Mouse (Mus musculus): Measurements from ENCODE around the gene Prune2. TPM values are rescaled to one million over a fixed set of nuclear protein-coding genes. Genes with fewer than 3 reads are reported as not detected.

The Prune2 gene
- polyA plus RNA-seq, 1 experiment = 3.3 TPM

GRCm38 (mm10) chr19:17194730-17195129 is 238.8 kb downstream of the Prune2 start:
- Histone ChIP-seq H3K27ac (ENCODE audit: control insufficient read depth, insufficient read depth, low read depth, low read length, poor library complexity) (no peak overlapping the region), H3K4me1 (ENCODE audit: control insufficient read depth, insufficient read depth, low read length) (no peaks in the 10 kb centered on the region), H3K4me3 (replicated peaks; ENCODE audit: control insufficient read depth, low read depth, low read length) (no peak overlapping the region)
- 65% methylated on average over 5 of the region's 5 CpGs for WGBS
- TF ChIP-seq POLR2A (IDR thresholded peaks at IDR 0.05; ENCODE audit: borderline replicate concordance, control insufficient read depth, low read depth, low read length) = no peak
- TF ChIP-seq CTCF (IDR thresholded peaks at IDR 0.05; ENCODE audit: control insufficient read depth, insufficient read depth, low read length) = no peak

- TF ChIP-seq CTCF (IDR thresholded peaks at IDR 0.05; ENCODE audit: control insufficient read depth, insufficient read depth, low read length) = no peak
- TF ChIP-seq POLR2A (IDR thresholded peaks at IDR 0.05; ENCODE audit: borderline replicate concordance, control insufficient read depth, low read depth, low read length) = no peak
- no peak overlapping the region for H3K4me3 ChIP-seq (replicated peaks; ENCODE audit: control insufficient read depth, low read depth, low read length)
- WGBS = 68% methylated on average over 8 of the region's 8 CpGs
- no peaks in the 10 kb centered on the region; the same call in 1 of the 2 replicates for H3K4me1 ChIP-seq (ENCODE audit: control insufficient read depth, insufficient read depth, low read length)
- H3K27ac ChIP-seq (ENCODE audit: control insufficient read depth, insufficient read depth, low read depth, low read length, poor library complexity) = no peak overlapping the region
These were observed 243.1 kb downstream of the Prune2 start for GRCm38 (mm10) chr19:17199059-17199458.

- WGBS = 83% methylated on average over 7 of the region's 7 CpGs
- no peak for TF ChIP-seq POLR2A (IDR thresholded peaks at IDR 0.05; ENCODE audit: borderline replicate concordance, control insufficient read depth, low read depth, low read length)
- no peak for TF ChIP-seq CTCF (IDR thresholded peaks at IDR 0.05; ENCODE audit: control insufficient read depth, insufficient read depth, low read length)
- no peak overlapping the region for H3K27ac ChIP-seq (ENCODE audit: control insufficient read depth, insufficient read depth, low read depth, low read length, poor library complexity)
- no peaks in the 10 kb centered on the region for H3K4me1 ChIP-seq (ENCODE audit: control insufficient read depth, insufficient read depth, low read length)
- no peak overlapping the region for H3K4me3 ChIP-seq (replicated peaks; ENCODE audit: control insufficient read depth, low read depth, low read length)
These were observed 251.2 kb downstream of the Prune2 start for GRCm38 (mm10) chr19:17207141-17207540.

GRCm38 (mm10) chr19:17210541-17210940 is 254.6 kb downstream of the Prune2 start:
- WGBS = 75% methylated on average over 3 of the region's 3 CpGs
- TF ChIP-seq CTCF (IDR thresholded peaks at IDR 0.05; ENCODE audit: control insufficient read depth, insufficient read depth, low read length) (no peak), POLR2A (IDR thresholded peaks at IDR 0.05; ENCODE audit: borderline replicate concordance, control insufficient read depth, low read depth, low read length) (no peak)
- H3K27ac ChIP-seq (ENCODE audit: control insufficient read depth, insufficient read depth, low read depth, low read length, poor library complexity) = no peak overlapping the region
- H3K4me1 ChIP-seq (ENCODE audit: control insufficient read depth, insufficient read depth, low read length) = no peaks in the 10 kb centered on the region
- H3K4me3 ChIP-seq (replicated peaks; ENCODE audit: control insufficient read depth, low read depth, low read length) = no peak overlapping the region

- no peak overlapping the region for H3K27ac ChIP-seq (ENCODE audit: control insufficient read depth, insufficient read depth, low read depth, low read length, poor library complexity)
- no peak for TF ChIP-seq POLR2A (IDR thresholded peaks at IDR 0.05; ENCODE audit: borderline replicate concordance, control insufficient read depth, low read depth, low read length)
- no peak for TF ChIP-seq CTCF (IDR thresholded peaks at IDR 0.05; ENCODE audit: control insufficient read depth, insufficient read depth, low read length)
- no peak overlapping the region for H3K4me3 ChIP-seq (replicated peaks; ENCODE audit: control insufficient read depth, low read depth, low read length)
- 58% methylated on average over 13 of the region's 13 CpGs for WGBS
- H3K4me1 ChIP-seq (ENCODE audit: control insufficient read depth, insufficient read depth, low read length) = no peaks in the 10 kb centered on the region; the same call in 1 of the 2 replicates
These were observed 259.1 kb downstream of the Prune2 start for GRCm38 (mm10) chr19:17214896-17215520.

- TF ChIP-seq CTCF (IDR thresholded peaks at IDR 0.05; ENCODE audit: control insufficient read depth, insufficient read depth, low read length) (no peak), POLR2A (IDR thresholded peaks at IDR 0.05; ENCODE audit: borderline replicate concordance, control insufficient read depth, low read depth, low read length) (no peak)
- H3K27ac ChIP-seq (ENCODE audit: control insufficient read depth, insufficient read depth, low read depth, low read length, poor library complexity) = no peak overlapping the region
- WGBS = 45% methylated on average over 3 of the region's 3 CpGs
- H3K4me3 ChIP-seq (replicated peaks; ENCODE audit: control insufficient read depth, low read depth, low read length) = no peak overlapping the region
- peaks cover 1% of the 10 kb centered on the region; the same call in 1 of the 2 replicates for H3K4me1 ChIP-seq (ENCODE audit: control insufficient read depth, insufficient read depth, low read length)
These were observed 262.3 kb downstream of the Prune2 start for GRCm38 (mm10) chr19:17218195-17218594.

GRCm38 (mm10) chr19:17223801-17224200 is 267.9 kb downstream of the Prune2 start:
- H3K4me1 ChIP-seq (ENCODE audit: control insufficient read depth, insufficient read depth, low read length) = peaks cover 4% of the 10 kb centered on the region
- no peak for TF ChIP-seq CTCF (IDR thresholded peaks at IDR 0.05; ENCODE audit: control insufficient read depth, insufficient read depth, low read length)
- TF ChIP-seq POLR2A (IDR thresholded peaks at IDR 0.05; ENCODE audit: borderline replicate concordance, control insufficient read depth, low read depth, low read length) = no peak
- no peak overlapping the region for H3K27ac ChIP-seq (ENCODE audit: control insufficient read depth, insufficient read depth, low read depth, low read length, poor library complexity)
- 3% methylated on average over 4 of the region's 4 CpGs for whole genome bisulfite sequencing
- H3K4me3 ChIP-seq (replicated peaks; ENCODE audit: control insufficient read depth, low read depth, low read length) = no peak overlapping the region

GRCm38 (mm10) chr19:17225570-17226083 is 269.7 kb downstream of the Prune2 start:
- H3K27ac ChIP-seq (ENCODE audit: control insufficient read depth, insufficient read depth, low read depth, low read length, poor library complexity) = no peak overlapping the region
- H3K4me1 ChIP-seq (ENCODE audit: control insufficient read depth, insufficient read depth, low read length) = peaks cover 4% of the 10 kb centered on the region
- TF ChIP-seq CTCF (IDR thresholded peaks at IDR 0.05; ENCODE audit: control insufficient read depth, insufficient read depth, low read length) = no peak
- no peak for TF ChIP-seq POLR2A (IDR thresholded peaks at IDR 0.05; ENCODE audit: borderline replicate concordance, control insufficient read depth, low read depth, low read length)
- no peak overlapping the region for H3K4me3 ChIP-seq (replicated peaks; ENCODE audit: control insufficient read depth, low read depth, low read length)
- 81% methylated on average over 5 of the region's 5 CpGs for WGBS

Measured in bone marrow, adult 2 months (tissue).